Mouse (Mus musculus): ENCODE measurements around the gene Antxr2. TPM values are rescaled to one million over a fixed set of nuclear protein-coding genes. Genes with fewer than 3 reads are reported as not detected.

Antxr2 gene
- total RNA-seq, 1 experiment = 4.8 TPM

- H3K4me1 ChIP-seq (ENCODE audit: control insufficient read depth in 2 of 2, insufficient read depth in 2 of 2, low read length in 2 of 2, poor library complexity in 1 of 2) = no peaks in the 10 kb centered on the region
- H3K4me3 ChIP-seq (ENCODE audit: insufficient read depth in 1 of 2, low read depth in 1 of 2, low read length in 2 of 2, poor library complexity in 1 of 2, severe bottlenecking in 1 of 2) = no peak overlapping the region
- in situ Hi-C loops (cut with MboI; ENCODE audit: low sequenced_read_pairs in 2 of 2, unreplicated experiment in 2 of 2) = no loop called here
- TF ChIP-seq ZNF384 (IDR thresholded peaks at IDR 0.05; ENCODE audit: low read depth, low read length) (no peak), ZC3H11A (IDR thresholded peaks at IDR 0.05; ENCODE audit: borderline replicate concordance, low read depth, low read length) (no peak), MAFK (IDR thresholded peaks at IDR 0.05; ENCODE audit: insufficient read depth, low read depth, low read length) (no peak), HCFC1 (IDR thresholded peaks at IDR 0.05; ENCODE audit: borderline replicate concordance, insufficient read depth, low read length) (no peak), CHD2 (IDR thresholded peaks at IDR 0.05; ENCODE audit: low read depth, low read length) (no peak)
- no peak for DNase-seq (ENCODE audit: low read depth, low spot score)
- H3K36me3 ChIP-seq (ENCODE audit: control insufficient read depth, insufficient read depth, low read length, poor library complexity, severe bottlenecking) = no peaks in the 10 kb centered on the region
- no peak overlapping the region for H3K9ac ChIP-seq (ENCODE audit: insufficient read depth, low read depth, low read length, poor library complexity, severe bottlenecking)
- H3K9me3 ChIP-seq (ENCODE audit: control insufficient read depth, insufficient read depth, low read depth, low read length) = no peaks in the 10 kb centered on the region
- no peak overlapping the region; the same call in 1 of the 2 replicates for H3K27ac ChIP-seq (ENCODE audit: insufficient read depth, low read depth, low read length, poor library complexity, severe bottlenecking)
These were observed 131.5 kb downstream of the Antxr2 start for GRCm38 (mm10) chr5:97899321-97899720.

GRCm38 (mm10) chr5:97885427-97885826 lies 145.4 kb downstream of the Antxr2 start:
- Histone ChIP-seq H3K36me3 (ENCODE audit: control insufficient read depth, insufficient read depth, low read length, poor library complexity, severe bottlenecking) (no peaks in the 10 kb centered on the region), H3K9me3 (ENCODE audit: control insufficient read depth, insufficient read depth, low read depth, low read length) (no peaks in the 10 kb centered on the region), H3K27ac (ENCODE audit: insufficient read depth, low read depth, low read length, poor library complexity, severe bottlenecking) (no peak overlapping the region), H3K9ac (ENCODE audit: insufficient read depth, low read depth, low read length, poor library complexity, severe bottlenecking) (no peak overlapping the region), H3K4me3 (ENCODE audit: insufficient read depth in 1 of 2, low read depth in 1 of 2, low read length in 2 of 2, poor library complexity in 1 of 2, severe bottlenecking in 1 of 2) (no peak overlapping the region), H3K4me1 (ENCODE audit: control insufficient read depth in 2 of 2, insufficient read depth in 2 of 2, low read length in 2 of 2, poor library complexity in 1 of 2) (no peaks in the 10 kb centered on the region)
- TF ChIP-seq ZNF384 (IDR thresholded peaks at IDR 0.05; ENCODE audit: low read depth, low read length) (no peak), MAFK (IDR thresholded peaks at IDR 0.05; ENCODE audit: insufficient read depth, low read depth, low read length) (no peak), CHD2 (IDR thresholded peaks at IDR 0.05; ENCODE audit: low read depth, low read length) (no peak), HCFC1 (IDR thresholded peaks at IDR 0.05; ENCODE audit: borderline replicate concordance, insufficient read depth, low read length) (no peak), ZC3H11A (IDR thresholded peaks at IDR 0.05; ENCODE audit: borderline replicate concordance, low read depth, low read length) (no peak)
- in situ Hi-C loops (cut with MboI; ENCODE audit: low sequenced_read_pairs in 2 of 2, unreplicated experiment in 2 of 2) = no loop called here
- DNase-seq (ENCODE audit: low read depth, low spot score) = no peak

GRCm38 (mm10) chr5:97884110-97884509 lies 146.7 kb downstream of the Antxr2 start:
- TF ChIP-seq ZC3H11A (IDR thresholded peaks at IDR 0.05; ENCODE audit: borderline replicate concordance, low read depth, low read length) (no peak), ZNF384 (IDR thresholded peaks at IDR 0.05; ENCODE audit: low read depth, low read length) (no peak), HCFC1 (IDR thresholded peaks at IDR 0.05; ENCODE audit: borderline replicate concordance, insufficient read depth, low read length) (no peak), CHD2 (IDR thresholded peaks at IDR 0.05; ENCODE audit: low read depth, low read length) (no peak), MAFK (IDR thresholded peaks at IDR 0.05; ENCODE audit: insufficient read depth, low read depth, low read length) (no peak)
- Histone ChIP-seq H3K4me3 (ENCODE audit: insufficient read depth in 1 of 2, low read depth in 1 of 2, low read length in 2 of 2, poor library complexity in 1 of 2, severe bottlenecking in 1 of 2) (no peak overlapping the region), H3K27ac (ENCODE audit: insufficient read depth, low read depth, low read length, poor library complexity, severe bottlenecking) (no peak overlapping the region), H3K4me1 (ENCODE audit: control insufficient read depth in 2 of 2, insufficient read depth in 2 of 2, low read length in 2 of 2, poor library complexity in 1 of 2) (no peaks in the 10 kb centered on the region), H3K36me3 (ENCODE audit: control insufficient read depth, insufficient read depth, low read length, poor library complexity, severe bottlenecking) (no peaks in the 10 kb centered on the region), H3K9ac (ENCODE audit: insufficient read depth, low read depth, low read length, poor library complexity, severe bottlenecking) (no peak overlapping the region), H3K9me3 (ENCODE audit: control insufficient read depth, insufficient read depth, low read depth, low read length) (no peaks in the 10 kb centered on the region)
- no peak for DNase-seq (ENCODE audit: low read depth, low spot score)
- in situ Hi-C loops (cut with MboI; ENCODE audit: low sequenced_read_pairs in 2 of 2, unreplicated experiment in 2 of 2) = no loop called here

GRCm38 (mm10) chr5:97881421-97881820 lies 149.4 kb downstream of the Antxr2 start:
- TF ChIP-seq ZNF384 (IDR thresholded peaks at IDR 0.05; ENCODE audit: low read depth, low read length) (no peak), MAFK (IDR thresholded peaks at IDR 0.05; ENCODE audit: insufficient read depth, low read depth, low read length) (no peak), HCFC1 (IDR thresholded peaks at IDR 0.05; ENCODE audit: borderline replicate concordance, insufficient read depth, low read length) (no peak), ZC3H11A (IDR thresholded peaks at IDR 0.05; ENCODE audit: borderline replicate concordance, low read depth, low read length) (no peak), CHD2 (IDR thresholded peaks at IDR 0.05; ENCODE audit: low read depth, low read length) (no peak)
- in situ Hi-C loops (cut with MboI; ENCODE audit: low sequenced_read_pairs in 2 of 2, unreplicated experiment in 2 of 2) = no loop called here
- H3K4me3 ChIP-seq (ENCODE audit: insufficient read depth in 1 of 2, low read depth in 1 of 2, low read length in 2 of 2, poor library complexity in 1 of 2, severe bottlenecking in 1 of 2) = no peak overlapping the region
- DNase-seq (ENCODE audit: low read depth, low spot score) = no peak
- no peak overlapping the region for H3K27ac ChIP-seq (ENCODE audit: insufficient read depth, low read depth, low read length, poor library complexity, severe bottlenecking)
- no peak overlapping the region for H3K9ac ChIP-seq (ENCODE audit: insufficient read depth, low read depth, low read length, poor library complexity, severe bottlenecking)
- no peaks in the 10 kb centered on the region for H3K9me3 ChIP-seq (ENCODE audit: control insufficient read depth, insufficient read depth, low read depth, low read length)
- H3K36me3 ChIP-seq (ENCODE audit: control insufficient read depth, insufficient read depth, low read length, poor library complexity, severe bottlenecking) = no peaks in the 10 kb centered on the region
- H3K4me1 ChIP-seq (ENCODE audit: control insufficient read depth in 2 of 2, insufficient read depth in 2 of 2, low read length in 2 of 2, poor library complexity in 1 of 2) = no peaks in the 10 kb centered on the region

GRCm38 (mm10) chr5:97880115-97880514 lies 150.7 kb downstream of the Antxr2 start:
- Histone ChIP-seq H3K9me3 (ENCODE audit: control insufficient read depth, insufficient read depth, low read depth, low read length) (no peaks in the 10 kb centered on the region), H3K4me3 (ENCODE audit: insufficient read depth in 1 of 2, low read depth in 1 of 2, low read length in 2 of 2, poor library complexity in 1 of 2, severe bottlenecking in 1 of 2) (no peak overlapping the region), H3K4me1 (ENCODE audit: control insufficient read depth in 2 of 2, insufficient read depth in 2 of 2, low read length in 2 of 2, poor library complexity in 1 of 2) (no peaks in the 10 kb centered on the region), H3K36me3 (ENCODE audit: control insufficient read depth, insufficient read depth, low read length, poor library complexity, severe bottlenecking) (no peaks in the 10 kb centered on the region), H3K27ac (ENCODE audit: insufficient read depth, low read depth, low read length, poor library complexity, severe bottlenecking) (no peak overlapping the region), H3K9ac (ENCODE audit: insufficient read depth, low read depth, low read length, poor library complexity, severe bottlenecking) (no peak overlapping the region)
- in situ Hi-C loops (cut with MboI; ENCODE audit: low sequenced_read_pairs in 2 of 2, unreplicated experiment in 2 of 2) = no loop called here
- TF ChIP-seq HCFC1 (IDR thresholded peaks at IDR 0.05; ENCODE audit: borderline replicate concordance, insufficient read depth, low read length) (no peak), MAFK (IDR thresholded peaks at IDR 0.05; ENCODE audit: insufficient read depth, low read depth, low read length) (no peak), ZNF384 (IDR thresholded peaks at IDR 0.05; ENCODE audit: low read depth, low read length) (no peak), ZC3H11A (IDR thresholded peaks at IDR 0.05; ENCODE audit: borderline replicate concordance, low read depth, low read length) (no peak), CHD2 (IDR thresholded peaks at IDR 0.05; ENCODE audit: low read depth, low read length) (no peak)
- DNase-seq (ENCODE audit: low read depth, low spot score) = no peak

All from ES-E14 (cell line).